Mouse (Mus musculus) embryonic facial prominence, embryonic 10.5 days (tissue): Measurements from ENCODE around the gene Ccdc18. TPM values are rescaled to one million over a fixed set of nuclear protein-coding genes. Genes with fewer than 3 reads are reported as not detected.
"Not testable (repeated sequence)": the region's sequence is repeated elsewhere in the genome, so short reads cannot be mapped to it uniquely, and the experiment has no call there.

Source experiments
- DNase-seq: peaks from one replicate; pipeline ENCODE4 v3.0.0-alpha.2; 2017; ENCODE audit warnings: low spot score
- H3K27ac ChIP-seq: fragments of 300-500 bp; sonication (generic); replicated peaks from 2 replicates; pipeline ENCODE4 v1.5.1; 2016; ENCODE audit warnings: mild to moderate bottlenecking
- H3K27me3 ChIP-seq: fragments of 300-500 bp; sonication (generic); replicated peaks from 2 replicates; pipeline ENCODE4 v1.6.1; 2016; ENCODE audit warnings: low read depth, mild to moderate bottlenecking; ENCODE audit not compliant: poor library complexity, severe bottlenecking
- H3K36me3 ChIP-seq: fragments of 300-500 bp; sonication (generic); replicated peaks from 2 replicates; pipeline ENCODE4 v1.6.1; 2016; ENCODE audit warnings: mild to moderate bottlenecking, moderate library complexity
- H3K4me1 ChIP-seq: fragments of 300-500 bp; sonication (generic); 2 replicates; pipeline ENCODE4 v1.6.1; 2016
- H3K4me3 ChIP-seq: fragments of 300-500 bp; sonication (generic); 2 replicates; pipeline ENCODE4 v1.5.1; 2016; ENCODE audit warnings: mild to moderate bottlenecking, moderate library complexity
- H3K9me3 ChIP-seq: fragments of 300-500 bp; sonication (generic); 2 replicates; pipeline ENCODE4 v1.6.1; 2016; ENCODE audit warnings: mild to moderate bottlenecking
- WGBS: fragments of 180-500 bp; shearing (Covaris S2); methylation state at CpG from one replicate; pipeline ENCODE4 v1.1.7; 2016; 5-methylcytosine and 5-hydroxymethylcytosine counted together
- polyA plus RNA-seq: library from polyadenylated mRNA; unstranded; fragments of >200 nt; fragmentation: Nextera tagmentation; extraction: Ambion mirVana; gene quantifications from 2 replicates; pipeline ENCODE4 v1.2.1, GENCODE M21; 2016

Gene Ccdc18
- 11.0 and 15.1 TPM in 2 replicates for polyA plus RNA-seq

- WGBS = under 1% methylated on average over 65 of the region's 65 CpGs
- peak; percentile 98 for DNase-seq
- H3K4me1 ChIP-seq = peaks cover 18% of the 10 kb centered on the region
These were observed at the start of gene Ccdc18, which contains the start of gene Tmed5 for GRCm38 (mm10) chr5:108132441-108133243. Gene Ccdc18, plus strand, starts transcription at chr5:108132875. Gene Tmed5, minus strand, starts transcription at chr5:108132620.

GRCm38 (mm10) chr5:108085440-108085839, 47.2 kb upstream of the Ccdc18 start:
- Histone ChIP-seq H3K4me1 (no peaks in the 10 kb centered on the region), H3K36me3 (peaks cover 96% of the 10 kb centered on the region), H3K4me3 (no peak overlapping the region), H3K27me3 (no peaks in the 10 kb centered on the region), H3K9me3 (no peaks in the 10 kb centered on the region), H3K27ac (no peak overlapping the region)
- no peak for DNase-seq
- WGBS = 93% methylated on average over 2 of the region's 2 CpGs

More at GRCm38 (mm10) chr5:108132441-108133243, at the start of gene Ccdc18, which contains the start of gene Tmed5:
- H3K4me3 ChIP-seq = peak within 1 kb of the TSS; percentile 83
- no peaks in the 10 kb centered on the region for H3K27me3 ChIP-seq
- peak within 1 kb of the TSS; percentile 93 for H3K27ac ChIP-seq
- H3K9me3 ChIP-seq = no peaks in the 10 kb centered on the region
- H3K36me3 ChIP-seq = peaks cover 20% of the 10 kb centered on the region

- not testable (repeated sequence) for H3K4me1 ChIP-seq, DNase-seq, H3K27me3 ChIP-seq, H3K27ac ChIP-seq, H3K9me3 ChIP-seq, H3K4me3 ChIP-seq
- peaks cover 98% of the 10 kb centered on the region for H3K36me3 ChIP-seq
- WGBS = 94% methylated on average over 8 of the region's 8 CpGs
These were observed 39.9 kb upstream of the Ccdc18 start for GRCm38 (mm10) chr5:108092731-108093130.

- Histone ChIP-seq H3K27ac (no peak overlapping the region), H3K9me3 (no peaks in the 10 kb centered on the region), H3K27me3 (no peaks in the 10 kb centered on the region), H3K36me3 (peaks cover 95% of the 10 kb centered on the region), H3K4me3 (no peak overlapping the region), H3K4me1 (no peaks in the 10 kb centered on the region)
- WGBS = 91% methylated on average over 3 of the region's 3 CpGs
- no peak for DNase-seq
These were observed 35.0 kb upstream of the Ccdc18 start for GRCm38 (mm10) chr5:108097676-108098075.

GRCm38 (mm10) chr5:108100196-108100595, 32.5 kb upstream of the Ccdc18 start:
- peaks cover 96% of the 10 kb centered on the region for H3K36me3 ChIP-seq
- no peak overlapping the region for H3K4me3 ChIP-seq

GRCm38 (mm10) chr5:108104306-108104705, 28.4 kb upstream of the Ccdc18 start:
- no peak overlapping the region for H3K4me3 ChIP-seq
- H3K27ac ChIP-seq = no peak overlapping the region
- DNase-seq = no peak
- H3K27me3 ChIP-seq = no peaks in the 10 kb centered on the region
- WGBS = 88% methylated on average over 5 of the region's 5 CpGs
- peaks cover 94% of the 10 kb centered on the region for H3K36me3 ChIP-seq
- no peaks in the 10 kb centered on the region for H3K9me3 ChIP-seq
- no peaks in the 10 kb centered on the region for H3K4me1 ChIP-seq

More at GRCm38 (mm10) chr5:108100196-108100595, 32.5 kb upstream of the Ccdc18 start:
- Histone ChIP-seq H3K4me1 (no peaks in the 10 kb centered on the region), H3K27me3 (no peaks in the 10 kb centered on the region), H3K27ac (no peak overlapping the region), H3K9me3 (no peaks in the 10 kb centered on the region)
- no peak for DNase-seq

- no peak overlapping the region for H3K27ac ChIP-seq
- no peaks in the 10 kb centered on the region for H3K27me3 ChIP-seq
- peaks cover 61% of the 10 kb centered on the region for H3K36me3 ChIP-seq
- H3K9me3 ChIP-seq = no peaks in the 10 kb centered on the region
- no peak for DNase-seq
- 93% methylated on average over 7 of the region's 7 CpGs for WGBS
- H3K4me1 ChIP-seq = no peaks in the 10 kb centered on the region
- no peak overlapping the region for H3K4me3 ChIP-seq
These were observed 23.3 kb upstream of the Ccdc18 start for GRCm38 (mm10) chr5:108109346-108109745.

- Histone ChIP-seq H3K4me3 (no peak overlapping the region), H3K27me3 (no peaks in the 10 kb centered on the region), H3K36me3 (peaks cover 22% of the 10 kb centered on the region), H3K4me1 (no peaks in the 10 kb centered on the region), H3K27ac (no peak overlapping the region), H3K9me3 (no peaks in the 10 kb centered on the region)
- WGBS = 92% methylated on average over 4 of the region's 4 CpGs
- DNase-seq = no peak
These were observed 15.0 kb upstream of the Ccdc18 start for GRCm38 (mm10) chr5:108117693-108118092.

- Histone ChIP-seq H3K27me3 (no peaks in the 10 kb centered on the region), H3K27ac (no peak overlapping the region), H3K9me3 (no peaks in the 10 kb centered on the region), H3K36me3 (peaks cover 28% of the 10 kb centered on the region), H3K4me3 (no peak overlapping the region), H3K4me1 (no peaks in the 10 kb centered on the region)
- no peak for DNase-seq
- WGBS = 83% methylated on average over 9 of the region's 9 CpGs
These were observed 12.3 kb upstream of the Ccdc18 start for GRCm38 (mm10) chr5:108120221-108120900.

- peak overlapping the region; percentile 93 for H3K27ac ChIP-seq
- no peak for DNase-seq
- peaks cover 22% of the 10 kb centered on the region for H3K36me3 ChIP-seq
- H3K4me3 ChIP-seq = peak overlapping the region; percentile 83
- H3K4me1 ChIP-seq = peaks cover 18% of the 10 kb centered on the region
- H3K27me3 ChIP-seq = no peaks in the 10 kb centered on the region
- under 1% methylated on average over 32 of the region's 32 CpGs for WGBS
- no peaks in the 10 kb centered on the region for H3K9me3 ChIP-seq
These were observed 730 bp upstream of the Ccdc18 start for GRCm38 (mm10) chr5:108131849-108132440.

GRCm38 (mm10) chr5:108152592-108152991, 19.9 kb downstream of the Ccdc18 start:
- peaks cover 13% of the 10 kb centered on the region for H3K36me3 ChIP-seq
- H3K27ac ChIP-seq = no peak overlapping the region
- WGBS = 89% methylated on average over 1 of the region's 1 CpGs
- H3K27me3 ChIP-seq = no peaks in the 10 kb centered on the region
- H3K9me3 ChIP-seq = no peaks in the 10 kb centered on the region
- DNase-seq = no peak
- no peak overlapping the region for H3K4me3 ChIP-seq
- no peaks in the 10 kb centered on the region for H3K4me1 ChIP-seq

- no peaks in the 10 kb centered on the region for H3K9me3 ChIP-seq
- H3K4me3 ChIP-seq = no peak overlapping the region
- no peak overlapping the region for H3K27ac ChIP-seq
- no peaks in the 10 kb centered on the region for H3K4me1 ChIP-seq
- H3K36me3 ChIP-seq = peaks cover 10% of the 10 kb centered on the region
- no peak for DNase-seq
- H3K27me3 ChIP-seq = no peaks in the 10 kb centered on the region
- 83% methylated on average over 2 of the region's 2 CpGs for WGBS
These were observed 28.1 kb downstream of the Ccdc18 start for GRCm38 (mm10) chr5:108160796-108161195.
